Mouse (Mus musculus) retina, embryonic 14.5 days (tissue): Measurements from ENCODE around the gene Flot2.
A peak's percentile ranks its signal among the peaks of the same experiment; 100 is the strongest.
"Not testable (repeated sequence)": the region's sequence is repeated elsewhere in the genome, so short reads cannot be mapped to it uniquely, and the experiment has no call there.

Experiments
- DNase-seq: peaks from one replicate; pipeline ENCODE4 v3.0.0-alpha.2; 2015; ENCODE audit warnings: low spot score

Gene Flot2

GRCm38 (mm10) chr11:78037831-78038752 is at the start of gene Flot2:
TSS of gene Flot2 (plus strand) at chr11:78037931.
- peak; percentile 79 for DNase-seq

- DNase-seq = no peak
These were observed 48.5 kb upstream of the Flot2 start for GRCm38 (mm10) chr11:77989071-77989690.

- no peak for DNase-seq
These were observed 42.2 kb upstream of the Flot2 start for GRCm38 (mm10) chr11:77995556-77995955.

- no peak for DNase-seq
These were observed 31.3 kb upstream of the Flot2 start for GRCm38 (mm10) chr11:78006446-78006845.

GRCm38 (mm10) chr11:78019676-78020075 is 18.1 kb upstream of the Flot2 start:
- peak; percentile 90 for DNase-seq

GRCm38 (mm10) chr11:78023607-78024006 is 14.1 kb upstream of the Flot2 start:
- peak; percentile 71 for DNase-seq

- DNase-seq = no peak
These were observed 8.5 kb upstream of the Flot2 start for GRCm38 (mm10) chr11:78029240-78029639.

GRCm38 (mm10) chr11:78030600-78030999 is 7.1 kb upstream of the Flot2 start:
- no peak for DNase-seq

GRCm38 (mm10) chr11:78031389-78031788 is 6.3 kb upstream of the Flot2 start:
- no peak for DNase-seq

- peak; percentile 95 for DNase-seq
These were observed 5.6 kb upstream of the Flot2 start, which contains the start of gene Dhrs13 for GRCm38 (mm10) chr11:78031947-78032808. TSS of gene Dhrs13 (plus strand) at chr11:78032280.

- DNase-seq = peak; percentile 22
These were observed 4.9 kb upstream of the Flot2 start for GRCm38 (mm10) chr11:78032809-78033195.

- DNase-seq = no peak
These were observed 3.7 kb upstream of the Flot2 start for GRCm38 (mm10) chr11:78033931-78034617.

- no peak for DNase-seq
These were observed 940 bp upstream of the Flot2 start for GRCm38 (mm10) chr11:78036791-78037190.

- no peak for DNase-seq
These were observed 3.1 kb downstream of the Flot2 start for GRCm38 (mm10) chr11:78040878-78041277.

- not testable (repeated sequence) for DNase-seq
These were observed 4.6 kb downstream of the Flot2 start for GRCm38 (mm10) chr11:78042290-78042870.

- no peak for DNase-seq
These were observed 7.1 kb downstream of the Flot2 start for GRCm38 (mm10) chr11:78044758-78045251.

GRCm38 (mm10) chr11:78048637-78049036 is 10.9 kb downstream of the Flot2 start:
- not testable (repeated sequence) for DNase-seq

GRCm38 (mm10) chr11:78053078-78053477 is 15.3 kb downstream of the Flot2 start:
- DNase-seq = no peak

GRCm38 (mm10) chr11:78056946-78057345 is 19.2 kb downstream of the Flot2 start:
- no peak for DNase-seq

- DNase-seq = peak; percentile 79
These were observed 22.4 kb downstream of the Flot2 start for GRCm38 (mm10) chr11:78059833-78060757.
